Mouse (Mus musculus) stomach, postnatal 0 days (tissue): ENCODE measurements around the gene Tprn. TPM values are rescaled to one million over a fixed set of nuclear protein-coding genes. Genes with fewer than 3 reads are reported as not detected.

Experiments
- ATAC-seq: fragments of 200-750 bp; cut with Nextera tagmentation; 2 replicates; pipeline ENCODE4 v1.8.0; 2017; ENCODE audit not compliant: low FRiP score, low TSS enrichment
- DNase-seq: peaks from one replicate; pipeline ENCODE4 v3.0.0-alpha.2; 2016; ENCODE audit warnings: low spot score
- H3K27ac ChIP-seq: fragments of 300-500 bp; sonication (generic); replicated peaks from 2 replicates; pipeline ENCODE4 v1.5.1; 2014; ENCODE audit warnings: mild to moderate bottlenecking, control low read depth
- H3K27me3 ChIP-seq: fragments of 300-500 bp; sonication (generic); 2 replicates; pipeline ENCODE4 v1.6.1; 2014; ENCODE audit warnings: low read length; ENCODE audit not compliant: control insufficient read depth, insufficient read depth
- H3K36me3 ChIP-seq: fragments of 300-500 bp; sonication (generic); 2 replicates; pipeline ENCODE4 v1.6.1; 2014; ENCODE audit warnings: low read length, mixed read lengths; ENCODE audit not compliant: control insufficient read depth, insufficient read depth
- H3K4me1 ChIP-seq: fragments of 300-500 bp; sonication (generic); replicated peaks from 2 replicates; pipeline ENCODE4 v1.6.1; 2014; ENCODE audit warnings: antibody characterized with exemption; ENCODE audit not compliant: control insufficient read depth, insufficient read depth
- H3K4me2 ChIP-seq: fragments of 300-500 bp; sonication (generic); replicated peaks from 2 replicates; pipeline ENCODE4 v1.6.1; 2014; ENCODE audit warnings: low read depth, mild to moderate bottlenecking, control low read depth, moderate library complexity
- H3K4me3 ChIP-seq: fragments of 300-500 bp; sonication (generic); 2 replicates; pipeline ENCODE4 v1.5.1; 2014; ENCODE audit warnings: low read depth, low read length, control low read depth
- H3K9ac ChIP-seq: fragments of 300-500 bp; sonication (generic); 2 replicates; pipeline ENCODE4 v1.6.1; 2014; ENCODE audit warnings: mild to moderate bottlenecking, low read length, control low read depth, mixed read lengths
- H3K9me3 ChIP-seq: fragments of 300-500 bp; sonication (generic); 2 replicates; pipeline ENCODE4 v1.6.1; 2016; ENCODE audit warnings: low read length; ENCODE audit not compliant: control insufficient read depth
- CTCF ChIP-seq: IDR thresholded peaks from 2 replicates; pipeline ENCODE4 v1.5.1; 2016; ENCODE audit warnings: antibody characterized with exemption, low read depth, mild to moderate bottlenecking, moderate library complexity
- EP300 ChIP-seq: optimal IDR thresholded peaks from 2 replicates; pipeline ENCODE3; 2016; ENCODE audit warnings: antibody characterized with exemption
- WGBS: fragments of 180-500 bp; shearing (Covaris S2); extraction: QIAGEN DNeasy Blood & Tissue Kit; methylation state at CpG from one replicate; pipeline ENCODE4 v1.1.7; 2014; 5-methylcytosine and 5-hydroxymethylcytosine counted together
- polyA plus RNA-seq: library from polyadenylated mRNA; unstranded; fragments of >200 nt; fragmentation: Nextera tagmentation; extraction: Ambion mirVana; gene quantifications from 2 replicates; pipeline ENCODE4 v1.2.1, GENCODE M21; 2015

The Tprn gene
- polyA plus RNA-seq, 1 experiment from 2014 or later: 17.4 TPM

DNA sequence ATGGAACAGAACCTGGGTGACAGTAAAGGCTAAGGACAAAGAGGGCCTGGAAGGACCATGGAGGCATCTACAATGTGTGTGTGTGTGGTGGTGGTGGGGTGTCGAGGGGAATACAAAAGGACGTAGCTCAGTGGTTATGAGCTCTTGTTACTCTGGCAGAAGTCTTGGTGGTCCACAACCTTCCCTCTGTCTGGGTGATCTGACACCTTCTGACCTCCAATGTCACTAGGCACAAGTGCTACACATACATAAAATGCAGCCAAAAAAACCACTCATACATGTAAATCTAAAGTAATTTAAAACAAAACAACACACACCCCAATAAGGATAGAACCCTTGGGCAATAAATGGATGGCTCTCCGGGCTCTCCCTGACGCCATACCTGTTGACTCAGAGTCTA, 35.0 kb upstream of the Tprn start:
- Histone ChIP-seq H3K27me3 (no peaks in the 10 kb centered on the region), H3K4me1 (no peaks in the 10 kb centered on the region), H3K27ac (no peak overlapping the region), H3K9ac (no peak overlapping the region), H3K4me2 (no peak overlapping the region), H3K4me3 (no peak overlapping the region), H3K36me3 (no peaks in the 10 kb centered on the region), H3K9me3 (no peaks in the 10 kb centered on the region)
- no peak for TF ChIP-seq EP300
- no peak for TF ChIP-seq CTCF
- no peak for DNase-seq
- ATAC-seq: no peak
- WGBS: 91% methylated on average over 4 of the region's 4 CpGs

DNA sequence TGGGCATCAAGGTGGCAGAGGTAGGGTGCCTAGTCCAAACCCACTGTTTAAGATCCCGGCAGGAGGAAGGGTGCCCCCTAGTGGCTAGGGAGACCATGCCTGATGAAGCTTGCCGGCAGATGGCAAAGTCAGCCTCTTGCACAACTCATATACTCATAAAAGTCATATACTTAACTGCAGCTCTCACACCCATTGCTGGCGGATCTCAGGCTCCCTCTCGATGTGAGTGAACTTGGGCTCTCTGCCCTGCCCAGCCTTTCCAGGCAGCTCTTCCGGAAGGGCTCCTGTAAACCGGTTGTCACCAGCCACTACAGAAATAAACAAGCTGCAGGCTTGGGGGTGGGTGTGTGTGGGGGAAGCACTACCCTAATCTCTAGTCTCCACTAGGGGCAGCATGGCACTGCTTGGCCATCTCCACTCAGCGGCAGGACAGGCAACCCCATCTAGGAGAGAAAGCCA, 34.0 kb upstream of the Tprn start:
- no peaks in the 10 kb centered on the region for H3K27me3 ChIP-seq
- H3K27ac ChIP-seq: peak overlapping the region; percentile 87
- peak overlapping the region; percentile 40 for H3K4me2 ChIP-seq
- H3K9me3 ChIP-seq: no peaks in the 10 kb centered on the region
- ATAC-seq (peak; percentile 67), DNase-seq (peak; percentile 88)
- H3K4me1 ChIP-seq: no peaks in the 10 kb centered on the region
- H3K9ac ChIP-seq: peak overlapping the region; percentile 31; the same call in 1 of the 2 replicates
- WGBS: 0% methylated on average over 7 of the region's 7 CpGs
- no peaks in the 10 kb centered on the region for H3K36me3 ChIP-seq
- TF ChIP-seq CTCF: peak; percentile 74
- peak; percentile 64 for TF ChIP-seq EP300
- peak overlapping the region; percentile 8; the same call in 1 of the 2 replicates for H3K4me3 ChIP-seq

- no peaks in the 10 kb centered on the region for H3K9me3 ChIP-seq
- no peak for TF ChIP-seq CTCF
- no peak for TF ChIP-seq EP300
- ATAC-seq: no peak
- H3K9ac ChIP-seq: no peak overlapping the region
- no peak overlapping the region for H3K4me3 ChIP-seq
- no peaks in the 10 kb centered on the region for H3K27me3 ChIP-seq
- peak overlapping the region; percentile 87 for H3K27ac ChIP-seq
- H3K4me1 ChIP-seq: no peaks in the 10 kb centered on the region
- peak overlapping the region; percentile 40; the same call in 1 of the 2 replicates for H3K4me2 ChIP-seq
- no peak for DNase-seq
- no peaks in the 10 kb centered on the region for H3K36me3 ChIP-seq
- 63% methylated on average over 6 of the region's 6 CpGs for WGBS
Observed at GRCm38 (mm10) chr2:25228995-25229530, 33.4 kb upstream of the Tprn start.

DNA sequence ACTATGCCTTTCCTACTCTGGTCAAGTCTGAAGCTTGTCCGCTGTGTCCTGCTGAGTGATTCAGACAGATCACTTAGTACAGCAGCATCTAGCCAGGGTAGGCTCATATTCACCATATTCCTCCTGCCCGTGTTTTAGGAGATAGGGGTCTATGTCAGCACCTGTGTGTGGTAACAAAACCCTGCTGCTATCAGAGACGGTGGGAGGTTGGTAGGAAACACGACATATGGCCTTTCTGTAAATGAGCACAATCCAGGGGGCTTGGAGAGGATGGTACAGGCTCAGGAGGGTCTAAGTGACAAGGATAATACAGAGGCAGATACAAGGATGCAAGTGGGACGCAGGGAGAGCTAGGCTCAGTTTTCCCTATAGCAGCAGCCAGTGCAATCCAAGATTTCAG, 32.8 kb upstream of the Tprn start:
- WGBS: 82% methylated on average over 5 of the region's 5 CpGs
- no peak for DNase-seq

DNA sequence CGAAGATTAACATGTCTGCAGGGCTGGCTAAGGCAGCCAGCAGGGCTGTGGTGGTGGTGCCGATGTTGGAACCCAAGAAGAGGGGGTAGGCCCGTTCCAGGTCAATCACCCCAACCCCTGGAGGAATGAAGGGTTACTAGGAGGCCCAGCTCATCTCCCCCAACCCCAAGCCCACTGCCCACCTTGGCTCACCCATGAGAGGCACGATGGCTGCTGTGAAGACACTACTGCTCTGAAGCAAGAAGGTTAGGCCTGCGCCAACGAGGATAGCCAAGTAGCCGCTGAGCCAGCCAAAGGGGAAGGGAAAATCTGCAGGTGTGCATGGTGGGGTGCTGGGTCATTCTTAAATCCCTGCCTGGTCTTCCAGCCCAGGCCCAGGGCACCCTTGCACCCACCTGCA, 31.8 kb upstream of the Tprn start:
- Histone ChIP-seq H3K9me3 (no peaks in the 10 kb centered on the region), H3K4me3 (no peak overlapping the region), H3K27me3 (no peaks in the 10 kb centered on the region), H3K9ac (no peak overlapping the region), H3K4me2 (no peak overlapping the region), H3K36me3 (no peaks in the 10 kb centered on the region), H3K27ac (no peak overlapping the region), H3K4me1 (no peaks in the 10 kb centered on the region)
- no peak for ATAC-seq
- TF ChIP-seq EP300 (no peak), CTCF (no peak)
- 88% methylated on average over 7 of the region's 7 CpGs for WGBS
- no peak for DNase-seq

More for the DNA sequence above, 32.8 kb upstream of the Tprn start:
- no peaks in the 10 kb centered on the region for H3K36me3 ChIP-seq
- no peaks in the 10 kb centered on the region for H3K4me1 ChIP-seq
- H3K9me3 ChIP-seq: no peaks in the 10 kb centered on the region
- no peak for TF ChIP-seq EP300
- TF ChIP-seq CTCF: no peak
- H3K27ac ChIP-seq: no peak overlapping the region
- no peak for ATAC-seq
- no peak overlapping the region for H3K9ac ChIP-seq
- H3K4me2 ChIP-seq: no peak overlapping the region
- H3K4me3 ChIP-seq: no peak overlapping the region
- no peaks in the 10 kb centered on the region for H3K27me3 ChIP-seq

DNA sequence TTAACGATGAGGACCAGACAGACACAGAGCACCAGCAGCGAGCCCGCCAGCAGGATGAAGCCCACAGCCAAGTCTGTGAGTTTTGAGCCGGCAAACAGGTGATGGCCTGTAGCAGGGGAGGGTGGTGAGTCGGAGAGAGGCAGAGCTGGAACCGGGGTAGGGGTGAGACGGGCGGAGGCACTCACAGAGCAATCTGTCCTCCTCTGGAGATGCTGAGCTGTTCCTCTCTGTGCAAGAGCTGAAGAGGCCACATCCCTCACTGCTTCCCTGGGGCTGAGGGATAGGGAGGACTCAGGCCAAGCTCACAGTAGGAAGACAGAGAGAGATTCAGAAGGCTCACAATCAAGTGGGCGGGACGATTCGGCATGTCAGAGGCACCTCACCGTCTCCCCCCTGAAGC, 31.4 kb upstream of the Tprn start:
- DNase-seq (no peak), ATAC-seq (no peak)
- H3K27ac ChIP-seq: no peak overlapping the region
- H3K9ac ChIP-seq: no peak overlapping the region
- H3K27me3 ChIP-seq: no peaks in the 10 kb centered on the region
- no peaks in the 10 kb centered on the region for H3K36me3 ChIP-seq
- H3K4me2 ChIP-seq: no peak overlapping the region
- no peaks in the 10 kb centered on the region for H3K9me3 ChIP-seq
- TF ChIP-seq CTCF (no peak), EP300 (no peak)
- H3K4me3 ChIP-seq: no peak overlapping the region
- no peaks in the 10 kb centered on the region for H3K4me1 ChIP-seq
- 63% methylated on average over 12 of the region's 12 CpGs for WGBS
